Mouse (Mus musculus) spleen, adult 2 months (tissue): Measurements from ENCODE around the gene Rcan1.

ENCODE experiments used
- CTCF ChIP-seq: fragments of 200-500 bp; IDR thresholded peaks from 2 replicates; pipeline ENCODE4 v1.5.1; 2011; ENCODE audit warnings: mild to moderate bottlenecking, inconsistent platforms; ENCODE audit not compliant: insufficient read depth, insufficient read length, insufficient replicate concordance; ENCODE audit errors: extremely low read depth
- POLR2A ChIP-seq: fragments of 200-500 bp; IDR thresholded peaks from 2 replicates; pipeline ENCODE4 v1.6.1; 2011; ENCODE audit warnings: low read depth, low read length, inconsistent platforms

GRCm38 (mm10) chr16:92407883-92408282 lies 62.8 kb downstream of the Rcan1 start:
- TF ChIP-seq CTCF (no peak), POLR2A (no peak)
